Mouse (Mus musculus) heart, adult 2 months (tissue): ENCODE results near the gene Mfrp.

Source experiments
- CTCF ChIP-seq: fragments of 200-600 bp; IDR thresholded peaks from 2 replicates; pipeline ENCODE4 v1.8.1; 2022; ENCODE audit warnings: antibody characterized with exemption, mild to moderate bottlenecking, moderate library complexity
- POLR2A ChIP-seq: fragments of 200-500 bp; IDR thresholded peaks from 2 replicates; pipeline ENCODE4 v1.6.1; 2011; ENCODE audit warnings: mild to moderate bottlenecking, low read depth, low read length, control low read depth; ENCODE audit not compliant: insufficient read depth

DNA sequence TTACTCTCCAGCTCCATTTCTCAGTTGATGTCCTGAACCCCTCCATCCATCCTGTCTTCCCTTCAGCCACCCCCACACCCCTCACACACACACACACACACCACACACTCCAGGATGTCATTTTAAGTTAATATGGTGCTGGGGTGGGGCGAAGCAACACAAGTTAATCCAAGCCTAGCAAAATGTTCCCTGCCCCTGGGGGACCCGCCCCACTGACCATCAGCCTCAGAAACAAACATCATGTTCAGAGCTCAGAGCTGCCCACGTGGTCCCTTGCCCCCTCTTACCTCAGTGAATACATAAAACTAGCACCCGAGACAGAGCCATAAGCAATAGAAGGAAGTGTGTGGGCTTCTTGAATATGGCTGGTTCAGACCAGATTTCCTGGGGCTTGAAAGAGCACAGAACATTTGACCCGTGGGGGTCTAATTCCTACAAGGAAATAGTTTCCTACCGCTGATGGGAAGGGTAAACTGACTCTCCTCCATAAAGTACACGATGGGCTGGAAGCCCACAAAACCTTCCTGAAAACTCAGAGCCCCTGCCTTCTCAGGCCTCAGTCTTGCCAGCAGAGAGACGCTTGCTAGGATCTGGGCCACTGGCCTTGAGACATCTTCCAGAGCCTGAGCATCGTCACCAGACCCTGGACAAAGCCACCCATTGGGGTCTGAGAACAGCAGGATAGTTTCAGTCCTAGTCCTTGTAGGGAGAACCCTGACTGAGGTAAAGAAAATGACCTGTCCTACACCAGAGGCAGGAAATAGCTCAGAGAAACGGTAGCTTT is 21.3 kb upstream of the Mfrp start:
- TF ChIP-seq CTCF = no peak
- no peak for TF ChIP-seq POLR2A
